Mouse (Mus musculus) C2C12 (cell line): Measurements from ENCODE around the gene Gm11042.

Experiments
- CTCF ChIP-seq: IDR thresholded peaks from one replicate; pipeline ENCODE4 v1.5.1; 2011; ENCODE audit not compliant: control insufficient read depth, insufficient read depth, insufficient read length
- MAX ChIP-seq: IDR thresholded peaks from one replicate; pipeline ENCODE4 v1.6.1; 2011; ENCODE audit warnings: mild to moderate bottlenecking, control low read depth
- MYOD1 ChIP-seq: IDR thresholded peaks from one replicate; pipeline ENCODE4 v1.6.1; 2011; ENCODE audit warnings: low read depth; ENCODE audit not compliant: control insufficient read depth, insufficient read length
- USF1 ChIP-seq: IDR thresholded peaks from one replicate; pipeline ENCODE4 v1.6.1; 2011; ENCODE audit warnings: low read depth, mild to moderate bottlenecking, control low read depth, moderate library complexity

GRCm38 (mm10) chr12:74321981-74322380, 5.8 kb upstream of the Gm11042 start:
- no peak for TF ChIP-seq CTCF
- no peak for TF ChIP-seq USF1
- no peak for TF ChIP-seq MAX
- TF ChIP-seq MYOD1: no peak
